Mouse (Mus musculus) hindbrain, embryonic 13.5 days (tissue): ENCODE measurements around the gene E330009J07Rik. TPM values are rescaled to one million over a fixed set of nuclear protein-coding genes. Genes with fewer than 3 reads are reported as not detected.
A peak's percentile ranks its signal among the peaks of the same experiment; 100 is the strongest.

ENCODE experiments used
- ATAC-seq: fragments of 200-750 bp; cut with Nextera tagmentation; 2 replicates; pipeline ENCODE4 v1.8.0; 2017; ENCODE audit warnings: moderate TSS enrichment; ENCODE audit not compliant: low FRiP score
- H3K27ac ChIP-seq: fragments of 300-500 bp; sonication (generic); 2 replicates; pipeline ENCODE4 v1.5.1; 2015; ENCODE audit warnings: inconsistent platforms, mild to moderate bottlenecking, moderate library complexity
- H3K27me3 ChIP-seq: fragments of 300-500 bp; sonication (generic); 2 replicates; pipeline ENCODE4 v1.6.1; 2015; ENCODE audit warnings: mild to moderate bottlenecking, inconsistent platforms
- H3K36me3 ChIP-seq: fragments of 300-500 bp; sonication (generic); 2 replicates; pipeline ENCODE4 v1.6.1; 2015; ENCODE audit warnings: mild to moderate bottlenecking, inconsistent platforms
- H3K4me1 ChIP-seq: fragments of 300-500 bp; sonication (generic); replicated peaks from 2 replicates; pipeline ENCODE4 v1.6.1; 2015; ENCODE audit warnings: inconsistent platforms
- H3K4me2 ChIP-seq: fragments of 300-500 bp; sonication (generic); 2 replicates; pipeline ENCODE4 v1.6.1; 2015; ENCODE audit warnings: inconsistent platforms, mild to moderate bottlenecking, moderate library complexity
- H3K4me3 ChIP-seq: fragments of 300-500 bp; sonication (generic); 2 replicates; pipeline ENCODE4 v1.5.1; 2015; ENCODE audit warnings: mild to moderate bottlenecking, inconsistent platforms
- H3K9ac ChIP-seq: fragments of 300-500 bp; sonication (generic); 2 replicates; pipeline ENCODE4 v1.6.1; 2015; ENCODE audit warnings: mild to moderate bottlenecking, inconsistent platforms
- H3K9me3 ChIP-seq: fragments of 300-500 bp; sonication (generic); 2 replicates; pipeline ENCODE4 v1.6.1; 2016; ENCODE audit warnings: inconsistent platforms
- WGBS: fragments of 180-500 bp; shearing (Covaris S2); methylation state at CpG from one replicate; pipeline ENCODE4 v1.1.7; 2015; 5-methylcytosine and 5-hydroxymethylcytosine counted together
- polyA plus RNA-seq: library from polyadenylated mRNA; unstranded; fragments of >200 nt; fragmentation: Nextera tagmentation; extraction: Ambion mirVana; gene quantifications from 2 replicates; pipeline ENCODE4 v1.2.1, GENCODE M21; 2015

Gene E330009J07Rik
- polyA plus RNA-seq, 1 experiment from 2014 or later = 14.4 TPM

GRCm38 (mm10) chr6:40423774-40424173 lies 12.2 kb downstream of the E330009J07Rik start:
- Histone ChIP-seq H3K4me2 (no peak overlapping the region), H3K27ac (no peak overlapping the region), H3K27me3 (no peaks in the 10 kb centered on the region), H3K9ac (no peak overlapping the region), H3K36me3 (peaks cover 10% of the 10 kb centered on the region), H3K4me3 (no peak overlapping the region), H3K4me1 (no peaks in the 10 kb centered on the region; the same call in 1 of the 2 replicates), H3K9me3 (no peaks in the 10 kb centered on the region)
- WGBS = 71% methylated on average over 1 of the region's 1 CpGs
- ATAC-seq = no peak

GRCm38 (mm10) chr6:40423013-40423412 lies 12.9 kb downstream of the E330009J07Rik start:
- no peak for ATAC-seq
- Histone ChIP-seq H3K4me2 (no peak overlapping the region), H3K9ac (no peak overlapping the region), H3K27ac (no peak overlapping the region), H3K27me3 (no peaks in the 10 kb centered on the region), H3K4me3 (no peak overlapping the region), H3K4me1 (no peaks in the 10 kb centered on the region), H3K36me3 (peaks cover 10% of the 10 kb centered on the region), H3K9me3 (no peaks in the 10 kb centered on the region)
- WGBS = 96% methylated on average over 1 of the region's 1 CpGs

GRCm38 (mm10) chr6:40421099-40421498 lies 14.8 kb downstream of the E330009J07Rik start:
- H3K27me3 ChIP-seq = no peaks in the 10 kb centered on the region
- no peak overlapping the region for H3K4me2 ChIP-seq
- WGBS = 96% methylated on average over 6 of the region's 6 CpGs
- no peak overlapping the region for H3K27ac ChIP-seq
- H3K9ac ChIP-seq = no peak overlapping the region
- no peak for ATAC-seq
- no peak overlapping the region for H3K4me3 ChIP-seq
- H3K36me3 ChIP-seq = peaks cover 18% of the 10 kb centered on the region
- H3K9me3 ChIP-seq = no peaks in the 10 kb centered on the region
- H3K4me1 ChIP-seq = no peaks in the 10 kb centered on the region

GRCm38 (mm10) chr6:40418386-40418785 lies 17.5 kb downstream of the E330009J07Rik start:
- ATAC-seq = no peak
- 89% methylated on average over 4 of the region's 4 CpGs for WGBS

GRCm38 (mm10) chr6:40415799-40416198 lies 20.1 kb downstream of the E330009J07Rik start:
- H3K36me3 ChIP-seq = peaks cover 29% of the 10 kb centered on the region
- H3K4me2 ChIP-seq = no peak overlapping the region
- no peak overlapping the region for H3K4me3 ChIP-seq
- H3K9ac ChIP-seq = no peak overlapping the region
- H3K9me3 ChIP-seq = no peaks in the 10 kb centered on the region
- no peak for ATAC-seq
- no peak overlapping the region for H3K27ac ChIP-seq
- H3K27me3 ChIP-seq = no peaks in the 10 kb centered on the region
- WGBS = 81% methylated on average over 5 of the region's 5 CpGs
- H3K4me1 ChIP-seq = no peaks in the 10 kb centered on the region

More at GRCm38 (mm10) chr6:40418386-40418785, 17.5 kb downstream of the E330009J07Rik start:
- Histone ChIP-seq H3K9me3 (no peaks in the 10 kb centered on the region), H3K27ac (no peak overlapping the region), H3K27me3 (no peaks in the 10 kb centered on the region), H3K4me2 (no peak overlapping the region), H3K36me3 (peaks cover 23% of the 10 kb centered on the region), H3K4me3 (no peak overlapping the region), H3K4me1 (no peaks in the 10 kb centered on the region), H3K9ac (no peak overlapping the region)

GRCm38 (mm10) chr6:40413565-40413964 lies 22.4 kb downstream of the E330009J07Rik start:
- Histone ChIP-seq H3K4me2 (no peak overlapping the region), H3K9me3 (no peaks in the 10 kb centered on the region), H3K36me3 (peaks cover 41% of the 10 kb centered on the region), H3K27me3 (no peaks in the 10 kb centered on the region), H3K4me3 (no peak overlapping the region), H3K9ac (no peak overlapping the region), H3K27ac (no peak overlapping the region), H3K4me1 (no peaks in the 10 kb centered on the region)
- no peak for ATAC-seq
- WGBS = 92% methylated on average over 3 of the region's 3 CpGs

GRCm38 (mm10) chr6:40413046-40413445 lies 22.9 kb downstream of the E330009J07Rik start:
- no peak overlapping the region for H3K4me2 ChIP-seq
- no peak overlapping the region for H3K4me3 ChIP-seq
- WGBS = 88% methylated on average over 5 of the region's 5 CpGs
- no peaks in the 10 kb centered on the region for H3K9me3 ChIP-seq
- no peak overlapping the region for H3K27ac ChIP-seq
- H3K4me1 ChIP-seq = no peaks in the 10 kb centered on the region
- H3K27me3 ChIP-seq = no peaks in the 10 kb centered on the region
- H3K9ac ChIP-seq = no peak overlapping the region
- ATAC-seq = no peak
- peaks cover 46% of the 10 kb centered on the region for H3K36me3 ChIP-seq

GRCm38 (mm10) chr6:40411085-40411484 lies 24.9 kb downstream of the E330009J07Rik start:
- peaks cover 58% of the 10 kb centered on the region for H3K36me3 ChIP-seq
- no peaks in the 10 kb centered on the region for H3K27me3 ChIP-seq
- no peak overlapping the region for H3K27ac ChIP-seq
- H3K9ac ChIP-seq = no peak overlapping the region
- no peak for ATAC-seq
- H3K4me2 ChIP-seq = no peak overlapping the region
- H3K9me3 ChIP-seq = no peaks in the 10 kb centered on the region
- H3K4me3 ChIP-seq = no peak overlapping the region
- 95% methylated on average over 3 of the region's 3 CpGs for WGBS
- no peaks in the 10 kb centered on the region for H3K4me1 ChIP-seq

- peaks cover 81% of the 10 kb centered on the region for H3K36me3 ChIP-seq
These were observed 32.2 kb downstream of the E330009J07Rik start for GRCm38 (mm10) chr6:40403640-40404285.

GRCm38 (mm10) chr6:40402031-40402430 lies 33.9 kb downstream of the E330009J07Rik start:
- H3K27me3 ChIP-seq = no peaks in the 10 kb centered on the region
- no peak overlapping the region for H3K4me3 ChIP-seq
- WGBS = 95% methylated on average over 2 of the region's 2 CpGs
- no peak overlapping the region for H3K27ac ChIP-seq
- H3K4me2 ChIP-seq = no peak overlapping the region
- no peak overlapping the region for H3K9ac ChIP-seq
- H3K36me3 ChIP-seq = peaks cover 77% of the 10 kb centered on the region
- H3K9me3 ChIP-seq = 0 out of 2 replicates have a peak, but pooled peaks cover 3% of the 10 kb centered on the region
- no peaks in the 10 kb centered on the region for H3K4me1 ChIP-seq
- ATAC-seq = no peak

More at GRCm38 (mm10) chr6:40403640-40404285, 32.2 kb downstream of the E330009J07Rik start:
- ATAC-seq = no peak
- Histone ChIP-seq H3K9me3 (0 out of 2 replicates have a peak, but pooled peaks cover 2% of the 10 kb centered on the region), H3K27me3 (no peaks in the 10 kb centered on the region), H3K4me3 (no peak overlapping the region), H3K27ac (no peak overlapping the region), H3K4me1 (no peaks in the 10 kb centered on the region), H3K4me2 (no peak overlapping the region), H3K9ac (no peak overlapping the region)
- WGBS = 94% methylated on average over 4 of the region's 4 CpGs

GRCm38 (mm10) chr6:40393213-40393612 lies 42.7 kb downstream of the E330009J07Rik start:
- Histone ChIP-seq H3K9ac (no peak overlapping the region), H3K27ac (0 out of 2 replicates have a peak overlapping the region, but pooled peaks have one; percentile 40), H3K36me3 (peaks cover 15% of the 10 kb centered on the region), H3K9me3 (no peaks in the 10 kb centered on the region), H3K4me1 (no peaks in the 10 kb centered on the region), H3K27me3 (no peaks in the 10 kb centered on the region), H3K4me3 (no peak overlapping the region), H3K4me2 (no peak overlapping the region; the same call in 1 of the 2 replicates)
- 8% methylated on average over 3 of the region's 3 CpGs for WGBS
- peak; percentile 95 for ATAC-seq

- H3K9ac ChIP-seq = no peak overlapping the region
- no peaks in the 10 kb centered on the region for H3K4me1 ChIP-seq
- no peaks in the 10 kb centered on the region for H3K9me3 ChIP-seq
- WGBS = 96% methylated on average over 1 of the region's 1 CpGs
- no peak overlapping the region for H3K4me3 ChIP-seq
- no peak overlapping the region for H3K4me2 ChIP-seq
- ATAC-seq = no peak
- H3K27ac ChIP-seq = no peak overlapping the region
- peaks cover 8% of the 10 kb centered on the region; the same call in 1 of the 2 replicates for H3K36me3 ChIP-seq
- no peaks in the 10 kb centered on the region for H3K27me3 ChIP-seq
These were observed 45.0 kb downstream of the E330009J07Rik start for GRCm38 (mm10) chr6:40390975-40391374.

GRCm38 (mm10) chr6:40388660-40389059 lies 47.3 kb downstream of the E330009J07Rik start:
- H3K9ac ChIP-seq = 0 out of 2 replicates have a peak overlapping the region, but pooled peaks have one; percentile 19
- H3K27ac ChIP-seq = no peak overlapping the region
- no peak for ATAC-seq
- H3K27me3 ChIP-seq = no peaks in the 10 kb centered on the region
- no peak overlapping the region for H3K4me3 ChIP-seq
- 0 out of 2 replicates have a peak, but pooled peaks cover 2% of the 10 kb centered on the region for H3K36me3 ChIP-seq
- WGBS = 65% methylated on average over 4 of the region's 4 CpGs
- no peak overlapping the region for H3K4me2 ChIP-seq
- H3K4me1 ChIP-seq = no peaks in the 10 kb centered on the region
- H3K9me3 ChIP-seq = no peaks in the 10 kb centered on the region
